In the genomic region with DNA sequence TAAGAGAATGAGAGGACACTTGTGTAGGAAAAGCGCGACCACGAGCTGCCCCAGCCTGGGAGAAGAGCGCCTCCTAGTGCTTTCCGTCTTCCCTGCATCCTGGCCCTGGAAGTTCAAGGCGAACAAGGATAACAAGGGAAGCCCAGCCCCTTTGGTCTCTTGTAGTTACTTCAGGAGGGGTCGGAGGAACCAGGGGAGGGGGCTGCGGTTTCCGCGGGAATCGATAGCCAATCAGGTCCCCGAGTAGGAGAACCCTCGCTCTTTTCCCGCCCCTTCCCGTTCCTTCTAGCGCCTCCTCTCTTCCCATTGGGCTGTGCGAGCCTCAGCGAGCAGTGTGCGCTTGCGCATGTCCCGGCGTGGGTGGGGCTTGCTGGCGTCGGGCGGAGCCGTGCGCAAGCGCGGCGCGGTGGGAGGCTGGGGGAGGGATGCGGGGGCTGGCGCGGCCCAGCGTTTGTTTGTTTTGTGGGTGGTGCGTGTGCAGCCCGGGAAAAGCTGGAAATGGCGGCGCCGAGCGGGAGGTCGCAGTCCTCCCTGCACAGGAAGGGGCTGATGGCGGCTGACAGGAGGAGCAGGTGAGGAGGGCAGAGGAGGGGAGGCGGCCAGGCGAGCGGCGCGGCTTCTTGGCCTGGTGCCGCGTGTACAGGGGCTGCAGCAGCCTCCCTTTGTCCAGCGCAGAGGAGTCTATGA, we compare ENCODE assay signal across 8 mouse cellular contexts. TPM values are rescaled to one million over a fixed set of nuclear protein-coding genes. Genes with fewer than 3 reads are reported as not detected.
A peak's percentile ranks its signal among the peaks of the same experiment; 100 is the strongest.
DNase-seq lines count a peak whose midpoint lies in the region; ATAC-seq and TF ChIP-seq lines count a peak whose summit lies in the region.

TSS of gene Casp2 (plus strand) at position 360 of the 687 bp plus-strand sequence.

- TF ChIP-seq CTCF in cortical plate, adult 2 months (IDR thresholded peaks at IDR 0.05; ENCODE audit: extremely low read depth, insufficient read depth, low read length): peak; percentile 93

- peaks cover 27% of the 10 kb centered on the region for H3K36me3 ChIP-seq in megakaryocyte, embryonic 14.5 days (replicated peaks; ENCODE audit: low read length)

- peak within 1 kb of the TSS; percentile 76 for H3K4me3 ChIP-seq in cortical plate, adult 2 months (ENCODE audit: insufficient read depth, low read length)
- peak within 1 kb of the TSS; percentile 99 for H3K4me3 ChIP-seq in megakaryocyte, embryonic 14.5 days (replicated peaks)

- H3K4me1 ChIP-seq in cortical plate, adult 2 months (ENCODE audit: control insufficient read depth, insufficient read depth, low read length): no peaks in the 10 kb centered on the region; the same call in 1 of the 2 replicates
- peaks cover 39% of the 10 kb centered on the region for H3K4me1 ChIP-seq in megakaryocyte, embryonic 14.5 days

- peak within 1 kb of the TSS; percentile 54 for H3K27ac ChIP-seq in cortical plate, adult 2 months (ENCODE audit: insufficient read depth, low read length)

- no peaks in the 10 kb centered on the region for H3K27me3 ChIP-seq in megakaryocyte, embryonic 14.5 days (replicated peaks)

- peak; percentile 97 to 98 for DNase-seq in gastrocnemius, adult 8-10 months (ENCODE audit: low spot score in 2 of 2)
- peak; percentile 95 for DNase-seq in hindlimb bud, embryonic 11.5 days (ENCODE audit: extremely low spot score, low read depth, low spot score)
- peak; percentile 90 to 99 for DNase-seq in left cerebral cortex, adult 8-10 months (ENCODE audit: low spot score in 2 of 2)
- DNase-seq in right cerebral cortex, postnatal 10 days (ENCODE audit: low spot score in 2 of 2): peak; percentile 99
- peak; percentile 99 for DNase-seq in urinary bladder, postnatal 25 days (ENCODE audit: low spot score)

- no peaks in the 10 kb centered on the region for H3K9me3 ChIP-seq in megakaryocyte, embryonic 14.5 days

- peak; percentile 53; the same call in 1 of the 2 replicates for TF ChIP-seq POLR2A in cortical plate, adult 2 months (IDR thresholded peaks at IDR 0.05; ENCODE audit: extremely low read depth, insufficient read depth, low read length)

- peak; percentile 89 for ATAC-seq in activated CD4-positive, CD25-positive, alpha-beta regulatory T cell, adult 4 months

RNA-seq across cellular contexts. Expression of gene Casp2, which starts in this region (rescaled TPM):
- 10 to 100 TPM; 45.1 to 50.3 TPM for polyA plus RNA-seq in activated CD4-positive, CD25-positive, alpha-beta regulatory T cell, adult 4 months (2017; shearing (Covaris generic))
- polyA plus RNA-seq in cortical plate, adult 2 months (2012; rRNA removed): 19.7 and 23.4 TPM in 2 replicates
- 1 to 10 TPM; 3.3 to 5.8 (median 4.2) TPM for total RNA-seq in gastrocnemius, adult 8-10 months (2022)
- total RNA-seq in left cerebral cortex, adult 8-10 months (2022): 10 to 100 TPM; 20.7 to 22.6 (median 22.0) TPM
- polyA plus RNA-seq in megakaryocyte, embryonic 14.5 days (2012; ENCODE audit: insufficient read depth, low replicate concordance): 1.2 and 13.2 TPM in 2 replicates

Comparison
In these comparisons a context has a peak if more than half of its experiments do, and no peak if none do; other contexts are left out.
1. Peak in every context shown above with its lines: DNase-seq, ATAC-seq, H3K4me3 ChIP-seq and H3K27ac ChIP-seq.